8 mouse cellular contexts compared by ENCODE assay signal in the genomic region with DNA sequence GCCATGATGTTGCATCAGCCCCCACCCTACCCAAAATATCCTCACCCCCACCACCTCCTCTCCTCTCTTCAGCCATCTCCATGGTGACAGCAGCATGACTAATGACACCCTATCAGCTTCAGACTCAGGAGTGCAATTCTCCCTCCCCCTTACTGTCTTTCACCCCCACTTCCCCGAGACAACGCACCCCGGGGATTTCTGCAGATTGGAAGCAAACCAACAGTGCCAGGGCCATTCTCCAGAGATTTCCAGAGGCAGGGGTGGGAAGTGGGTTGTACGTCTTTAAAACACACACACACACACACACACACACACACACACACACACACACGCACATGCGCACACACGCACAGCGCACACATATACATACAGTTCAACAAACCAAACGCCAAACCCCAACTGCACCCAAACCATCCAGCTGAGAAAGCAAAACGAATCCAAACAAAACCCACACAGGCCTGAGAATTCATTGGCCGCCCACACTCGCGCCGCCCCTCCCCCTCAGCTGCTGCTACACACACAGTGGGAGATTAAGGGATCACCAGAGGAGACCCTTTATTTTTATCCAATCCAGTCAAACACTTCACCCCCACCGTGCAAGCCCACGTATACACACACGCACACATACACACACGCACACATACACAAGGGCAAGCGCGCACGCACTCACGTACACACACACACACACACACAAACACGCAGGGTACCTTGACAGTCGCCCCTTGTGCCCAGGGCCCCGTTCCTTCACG. TPM values are rescaled to one million over a fixed set of nuclear protein-coding genes. Genes with fewer than 3 reads are reported as not detected.
DNase-seq lines count a peak whose midpoint lies in the region; ATAC-seq and TF ChIP-seq lines count a peak whose summit lies in the region.

No protein-coding gene starts in this region.

- 1% methylated on average over 26 of the region's 26 CpGs for WGBS in forebrain, embryonic 13.5 days
- 34% methylated on average over 26 of the region's 26 CpGs for WGBS in liver, embryonic 16.5 days (ENCODE audit: insufficient replicate concordance)

- H3K9ac ChIP-seq in forebrain, embryonic 13.5 days = peak overlapping the region; percentile 93
- peak overlapping the region; percentile 78 for H3K9ac ChIP-seq in liver, embryonic 16.5 days (ENCODE audit: low read depth, low read length)

- peaks cover 94% of the 10 kb centered on the region for H3K4me1 ChIP-seq in G1E (ENCODE audit: insufficient read depth, low read depth, low read length)
- peaks cover 95% of the 10 kb centered on the region for H3K4me1 ChIP-seq in forebrain, embryonic 13.5 days
- peaks cover 52% of the 10 kb centered on the region for H3K4me1 ChIP-seq in liver, embryonic 16.5 days (ENCODE audit: control insufficient read depth, low read depth, low read length)

- no peaks in the 10 kb centered on the region for H3K9me3 ChIP-seq in G1E (replicated peaks)
- H3K9me3 ChIP-seq in forebrain, embryonic 13.5 days (replicated peaks) = no peaks in the 10 kb centered on the region
- no peaks in the 10 kb centered on the region for H3K9me3 ChIP-seq in liver, embryonic 16.5 days (replicated peaks; ENCODE audit: control insufficient read depth, low read length)

- H3K4me2 ChIP-seq in forebrain, embryonic 13.5 days = peak overlapping the region; percentile 79
- peak overlapping the region; percentile 89 for H3K4me2 ChIP-seq in liver, embryonic 16.5 days (ENCODE audit: low read depth, low read length)

- peak overlapping the region; percentile 99 for H3K27ac ChIP-seq in forebrain, embryonic 13.5 days
- peak overlapping the region; percentile 81 for H3K27ac ChIP-seq in liver, embryonic 16.5 days (ENCODE audit: low read length)

- peak overlapping the region; percentile 74 for H3K4me3 ChIP-seq in G1E (ENCODE audit: low read depth, low read length)
- H3K4me3 ChIP-seq in forebrain, embryonic 13.5 days = peak overlapping the region; percentile 79
- H3K4me3 ChIP-seq in liver, embryonic 16.5 days (ENCODE audit: low read depth, low read length) = peak overlapping the region; percentile 72

- no peak for TF ChIP-seq CTCF in G1E (IDR thresholded peaks at IDR 0.05; ENCODE audit: low read depth, low read length)

- no peak for ATAC-seq in G1E (ENCODE audit: extremely low read depth, insufficient number of reproducible peaks, low FRiP score, poor library complexity, severe bottlenecking)
- peak; percentile 63 for ATAC-seq in forebrain, embryonic 13.5 days
- ATAC-seq in liver, embryonic 16.5 days (ENCODE audit: low read depth) = peak; percentile 19

- H3K27me3 ChIP-seq in G1E (ENCODE audit: insufficient read depth, low read length) = no peaks in the 10 kb centered on the region
- no peaks in the 10 kb centered on the region for H3K27me3 ChIP-seq in forebrain, embryonic 13.5 days
- no peaks in the 10 kb centered on the region for H3K27me3 ChIP-seq in liver, embryonic 16.5 days (ENCODE audit: control insufficient read depth, insufficient read depth, low read depth, low read length)

- H3K36me3 ChIP-seq in G1E (replicated peaks) = peaks cover 94% of the 10 kb centered on the region
- peaks cover 27% of the 10 kb centered on the region for H3K36me3 ChIP-seq in forebrain, embryonic 13.5 days (ENCODE audit: poor library complexity, severe bottlenecking)
- H3K36me3 ChIP-seq in liver, embryonic 16.5 days (ENCODE audit: control insufficient read depth, insufficient read depth) = no peaks in the 10 kb centered on the region

- intact Hi-C loops in heart, postnatal 10 days (cut with DNase I) = loop anchor here (5.0 kb wide), 1 partner anchor 67 kb away; a partner anchor contains a TSS

- peak; percentile 45 for DNase-seq in G1E (ENCODE audit: low spot score)
- DNase-seq in brain, embryonic 18.5 days (ENCODE audit: low read depth, low spot score) = peak; percentile 57
- DNase-seq in heart, postnatal 10 days = peak; percentile 78 to 82
- DNase-seq in layer of hippocampus, adult 18-20 months (ENCODE audit: low spot score in 2 of 2) = peak; percentile 83 to 89
- peak; percentile 73 for DNase-seq in retina, postnatal 7 days (ENCODE audit: low read depth, low spot score)
- no peak for DNase-seq in spleen, adult 12 weeks (ENCODE audit: low spot score)

RNA-seq across cellular contexts. Expression of a gene that starts 18.2 kb away (rescaled TPM):
- total RNA-seq in G1E (2014; fragmentation: Nextera tagmentation) = 94.9 and 95.4 TPM in 2 replicates
- 14.9 and 17.6 TPM in 2 replicates for total RNA-seq in G1E (2017)
- polyA plus RNA-seq in G1E (2012) = 40.0 and 71.1 TPM in 2 replicates
- 65.3 and 79.4 TPM in 2 replicates for polyA plus RNA-seq in forebrain, embryonic 13.5 days (2015; fragmentation: Nextera tagmentation; extraction: Ambion mirVana)
- 10 to 100 TPM; 49.0 to 54.3 TPM for total RNA-seq in heart, postnatal 10 days (2021)
- 10 to 100 TPM; 53.2 to 58.7 TPM for total RNA-seq in layer of hippocampus, adult 18-20 months (2021)
- polyA plus RNA-seq in liver, embryonic 16.5 days (2015; fragmentation: Nextera tagmentation; extraction: Ambion mirVana) = 9.3 and 13.7 TPM in 2 replicates
